Mouse (Mus musculus) megakaryocyte progenitor cell, adult 5-6 weeks (primary cell): ENCODE data around the gene Tas2r136. TPM values are rescaled to one million over a fixed set of nuclear protein-coding genes. Genes with fewer than 3 reads are reported as not detected.

ENCODE experiments used
- ATAC-seq: replicated peaks from 2 replicates; pipeline ENCODE4 v1.8.0; 2016; ENCODE audit warnings: mild to moderate bottlenecking, moderate TSS enrichment, inconsistent platforms; ENCODE audit not compliant: poor library complexity
- total RNA-seq, 2 experiments: library from RNA; stranded (forward) in 1 of 2; stranded (reverse) in 1 of 2; fragments of 157-497, 149-512 nt in 1 of 2; fragments of 200-1000 nt in 1 of 2; gene quantifications; 2 replicates each; pipeline versions ENCODE4 v1.2.3 to v1.2.4; 2015 to 2017

Gene Tas2r136
- total RNA-seq (2015): not detected in 2 replicates
- total RNA-seq (2017): not detected in 2 replicates

DNA sequence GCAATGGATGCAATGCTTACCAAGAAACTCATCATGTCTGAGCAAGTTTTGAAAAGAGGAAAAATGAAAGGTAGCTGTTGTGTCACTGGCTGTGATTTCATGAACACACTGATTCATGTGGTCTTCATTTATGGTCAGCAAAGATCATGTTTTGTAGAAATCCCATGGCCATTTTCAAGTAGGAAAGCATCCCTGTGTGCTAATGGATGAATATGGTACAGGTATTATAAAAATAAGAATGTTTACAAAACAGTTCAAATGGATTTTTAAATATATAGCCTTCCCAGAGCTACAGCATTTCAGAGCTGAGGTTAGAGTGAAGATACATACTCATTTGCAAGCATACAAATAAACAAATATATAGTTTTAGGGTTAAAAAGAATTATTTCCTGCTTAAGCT, at the start of gene Tas2r136:
TSS of gene Tas2r136 (minus strand) at position 101 of the 400 bp plus-strand sequence.
- ATAC-seq: no peak

DNA sequence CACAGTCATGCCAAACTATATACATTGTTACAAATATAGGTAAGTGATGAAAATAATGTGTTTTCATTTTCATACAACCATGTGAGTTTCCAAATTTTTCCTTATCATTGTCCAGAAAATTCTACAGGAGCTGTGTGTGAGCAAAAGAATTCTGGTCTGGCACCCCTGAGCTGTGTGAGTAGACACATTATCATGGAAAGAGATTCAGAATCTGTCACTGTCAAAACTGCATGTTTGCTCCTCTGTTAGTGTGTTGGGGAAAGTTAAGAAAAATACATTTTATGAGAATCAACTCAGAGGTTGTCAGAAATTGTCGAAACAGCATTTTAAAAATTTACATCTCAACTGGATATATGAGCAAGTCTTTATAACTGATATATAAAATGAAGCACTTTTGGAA, 24.6 kb upstream of the Tas2r136 start, which contains the start of gene Tas2r117:
TSS of gene Tas2r117 (plus strand) at position 301 of the 400 bp plus-strand sequence.
- no peak for ATAC-seq

DNA sequence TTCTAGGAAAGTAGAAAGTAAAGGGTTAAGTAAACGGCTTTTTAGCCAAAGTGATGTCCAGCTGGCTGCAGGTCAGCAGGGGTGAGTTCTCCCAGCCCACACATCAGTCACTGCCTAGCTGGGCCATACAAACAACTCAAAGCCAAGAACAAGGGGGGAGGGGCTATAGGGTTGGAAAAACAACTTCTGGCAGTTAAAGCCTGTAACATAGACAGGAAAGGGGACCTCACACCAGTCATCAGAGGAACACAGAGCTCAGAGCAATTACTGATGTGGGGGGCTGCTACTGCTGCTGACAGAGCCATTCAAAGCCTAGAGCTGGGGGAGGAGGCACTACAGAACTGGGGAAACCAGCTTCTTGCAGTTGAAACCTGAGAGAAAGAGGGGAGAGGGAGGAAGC, 17.4 kb upstream of the Tas2r136 start:
- ATAC-seq: no peak

DNA sequence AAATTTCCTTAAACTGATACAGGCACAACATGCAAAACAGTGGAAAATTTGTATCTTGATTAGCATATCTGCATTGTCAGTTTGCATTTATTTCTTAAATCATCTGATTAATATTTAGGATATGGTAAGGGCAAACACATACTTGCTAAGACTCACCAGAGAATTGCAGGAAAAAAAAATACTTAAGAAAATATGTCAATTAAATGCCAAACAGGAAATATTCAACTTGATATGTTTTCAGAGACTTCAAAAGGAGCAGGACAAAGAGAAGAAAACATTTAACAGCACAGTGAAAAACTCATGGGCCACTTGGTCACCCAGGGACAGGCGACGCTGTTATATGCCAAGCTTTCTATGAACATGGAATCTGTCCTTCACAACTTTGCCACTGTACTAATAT, 16.1 kb downstream of the Tas2r136 start, which contains the start of gene Tas2r102:
TSS of gene Tas2r102 (plus strand) at position 301 of the 400 bp plus-strand sequence.
- no peak for ATAC-seq

DNA sequence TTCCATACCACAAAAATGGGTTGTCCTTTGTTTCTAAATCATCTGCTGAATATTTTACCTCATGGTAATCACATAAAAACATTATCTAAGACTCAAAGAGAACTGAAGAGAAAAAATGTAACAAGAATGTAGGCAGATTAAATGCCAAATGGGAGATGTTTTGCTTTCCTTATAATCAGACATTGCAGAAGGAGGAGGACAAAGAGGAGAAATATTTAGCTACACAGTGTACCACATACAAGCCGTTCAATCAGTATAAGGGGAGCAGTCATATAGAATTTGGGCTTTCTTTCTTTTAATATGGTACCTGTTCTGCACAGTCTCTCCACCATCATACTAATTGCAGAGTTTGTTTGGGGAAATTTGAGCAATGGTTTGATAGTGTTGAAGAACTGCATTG, 23.5 kb downstream of the Tas2r136 start, which contains the start of gene Tas2r124:
TSS of gene Tas2r124 (plus strand) at position 301 of the 400 bp plus-strand sequence.
- no peak for ATAC-seq

DNA sequence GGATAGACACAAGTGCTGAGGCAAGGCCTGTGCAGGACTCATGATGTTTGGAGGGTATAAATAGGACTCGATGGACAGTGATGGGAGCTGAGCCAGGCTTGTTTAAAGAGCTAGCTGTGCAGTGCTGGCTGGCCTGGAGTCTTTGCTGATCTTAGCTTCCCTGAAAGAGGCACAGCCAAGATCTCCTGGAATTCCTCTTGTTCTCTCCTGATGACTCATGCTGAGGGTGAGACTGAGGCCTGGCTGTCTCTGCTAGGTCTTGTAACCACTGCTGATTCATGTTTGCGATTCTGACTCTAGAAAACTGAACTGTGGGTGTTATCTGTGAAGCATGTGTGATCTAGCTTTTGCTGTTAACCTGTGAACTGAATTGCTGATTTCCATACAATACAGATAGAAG, 27.8 kb downstream of the Tas2r136 start:
- no peak for ATAC-seq

DNA sequence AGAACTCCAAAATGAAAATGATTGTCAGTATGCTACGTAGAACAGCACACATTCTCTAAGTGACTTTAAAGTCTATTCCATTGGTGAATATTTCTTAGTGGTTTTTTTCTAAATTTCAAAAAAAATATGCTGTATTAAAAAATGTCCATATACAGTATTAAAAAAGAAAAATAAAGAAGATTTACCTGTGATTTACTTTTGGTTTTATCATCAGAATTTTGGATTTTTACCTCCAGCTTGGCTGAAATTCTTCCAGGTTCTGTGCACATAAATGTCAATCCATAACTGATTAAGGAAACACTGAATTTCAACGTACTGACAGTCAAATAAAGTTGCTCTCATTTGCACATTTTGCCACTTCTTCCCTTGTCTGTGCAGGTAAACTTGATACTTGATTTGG, 40.0 kb downstream of the Tas2r136 start, which contains the start of gene Tas2r115:
TSS of gene Tas2r115 (minus strand) at position 101 of the 400 bp plus-strand sequence.
- no peak for ATAC-seq

Other genes with a start within 250 kb of the Tas2r136 start
- gene Prh1, start 208.4 kb downstream of the Tas2r136 start, total RNA-seq (2015): not detected in 2 replicates
- not detected in 2 replicates for gene Prh1, start 208.4 kb downstream of the Tas2r136 start, total RNA-seq (2017)
- not detected in 2 replicates for gene Prp2, start 182.2 kb downstream of the Tas2r136 start, total RNA-seq (2015)
- gene Prp2, start 182.2 kb downstream of the Tas2r136 start, total RNA-seq (2017): not detected in 2 replicates
- 0.17 TPM in 1 of 2 replicates, not detected in the other for gene A630073D07Rik, start 126.6 kb downstream of the Tas2r136 start, total RNA-seq (2015)
- not detected in 2 replicates for gene A630073D07Rik, start 126.6 kb downstream of the Tas2r136 start, total RNA-seq (2017)
- gene Tas2r120, start 121.2 kb downstream of the Tas2r136 start, total RNA-seq (2015): not detected in 2 replicates
- gene Tas2r120, start 121.2 kb downstream of the Tas2r136 start, total RNA-seq (2017): not detected in 2 replicates
- not detected in 2 replicates for gene Tas2r121, start 77.2 kb downstream of the Tas2r136 start, total RNA-seq (2015)
- not detected in 2 replicates for gene Tas2r121, start 77.2 kb downstream of the Tas2r136 start, total RNA-seq (2017)
- gene Tas2r122, start 66.2 kb downstream of the Tas2r136 start, total RNA-seq (2015): not detected in 2 replicates
- not detected in 2 replicates for gene Tas2r122, start 66.2 kb downstream of the Tas2r136 start, total RNA-seq (2017)
- not detected in 2 replicates for gene Tas2r115, start 40.1 kb downstream of the Tas2r136 start, total RNA-seq (2015)
- not detected in 2 replicates for gene Tas2r115, start 40.1 kb downstream of the Tas2r136 start, total RNA-seq (2017)
- gene Tas2r124, start 23.4 kb downstream of the Tas2r136 start, total RNA-seq (2015): not detected in 2 replicates
- gene Tas2r124, start 23.4 kb downstream of the Tas2r136 start, total RNA-seq (2017): not detected in 2 replicates
- gene Tas2r102, start 16.0 kb downstream of the Tas2r136 start, total RNA-seq (2015): not detected in 2 replicates
- not detected in 2 replicates for gene Tas2r102, start 16.0 kb downstream of the Tas2r136 start, total RNA-seq (2017)
- not detected in 2 replicates for gene Tas2r117, start 24.7 kb upstream of the Tas2r136 start, total RNA-seq (2015)
- not detected in 2 replicates for gene Tas2r117, start 24.7 kb upstream of the Tas2r136 start, total RNA-seq (2017)
- gene Tas2r123, start 69.0 kb upstream of the Tas2r136 start, total RNA-seq (2015): not detected in 2 replicates
- not detected in 2 replicates for gene Tas2r123, start 69.0 kb upstream of the Tas2r136 start, total RNA-seq (2017)
- gene Tas2r116, start 77.3 kb upstream of the Tas2r136 start, total RNA-seq (2015): not detected in 2 replicates
- not detected in 2 replicates for gene Tas2r116, start 77.3 kb upstream of the Tas2r136 start, total RNA-seq (2017)
- not detected in 2 replicates for gene Tas2r110, start 89.8 kb upstream of the Tas2r136 start, total RNA-seq (2015)
- not detected in 2 replicates for gene Tas2r110, start 89.8 kb upstream of the Tas2r136 start, total RNA-seq (2017)
- not detected in 2 replicates for gene Tas2r113, start 114.8 kb upstream of the Tas2r136 start, total RNA-seq (2015)
- gene Tas2r113, start 114.8 kb upstream of the Tas2r136 start, total RNA-seq (2017): not detected in 2 replicates
- not detected in 2 replicates for gene Tas2r125, start 131.5 kb upstream of the Tas2r136 start, total RNA-seq (2015)
- not detected in 2 replicates for gene Tas2r125, start 131.5 kb upstream of the Tas2r136 start, total RNA-seq (2017)
- gene Tas2r129, start 172.9 kb upstream of the Tas2r136 start, total RNA-seq (2015): not detected in 2 replicates
- not detected in 2 replicates for gene Tas2r129, start 172.9 kb upstream of the Tas2r136 start, total RNA-seq (2017)
- gene Tas2r131, start 179.8 kb upstream of the Tas2r136 start, total RNA-seq (2015): not detected in 2 replicates
- not detected in 2 replicates for gene Tas2r131, start 179.8 kb upstream of the Tas2r136 start, total RNA-seq (2017)
- gene Tas2r109, start 202.8 kb upstream of the Tas2r136 start, total RNA-seq (2015): not detected in 2 replicates
- not detected in 2 replicates for gene Tas2r109, start 202.8 kb upstream of the Tas2r136 start, total RNA-seq (2017)